Mouse (Mus musculus) thymus, adult 2 months (tissue): Measurements from ENCODE around the gene Tardbp.

ENCODE experiments used
- CTCF ChIP-seq: fragments of 200-500 bp; IDR thresholded peaks from 2 replicates; pipeline ENCODE4 v1.5.1; 2012; ENCODE audit warnings: mild to moderate bottlenecking, control low read depth, low read length, moderate library complexity, borderline replicate concordance; ENCODE audit not compliant: control insufficient read depth, poor library complexity, insufficient read depth; ENCODE audit errors: extremely low read depth
- POLR2A ChIP-seq: fragments of 200-500 bp; IDR thresholded peaks from 2 replicates; pipeline ENCODE4 v1.6.1; 2012; ENCODE audit warnings: mild to moderate bottlenecking, low read length, control low read depth, moderate library complexity; ENCODE audit not compliant: control insufficient read depth, poor library complexity, insufficient read depth; ENCODE audit errors: extremely low read depth

DNA sequence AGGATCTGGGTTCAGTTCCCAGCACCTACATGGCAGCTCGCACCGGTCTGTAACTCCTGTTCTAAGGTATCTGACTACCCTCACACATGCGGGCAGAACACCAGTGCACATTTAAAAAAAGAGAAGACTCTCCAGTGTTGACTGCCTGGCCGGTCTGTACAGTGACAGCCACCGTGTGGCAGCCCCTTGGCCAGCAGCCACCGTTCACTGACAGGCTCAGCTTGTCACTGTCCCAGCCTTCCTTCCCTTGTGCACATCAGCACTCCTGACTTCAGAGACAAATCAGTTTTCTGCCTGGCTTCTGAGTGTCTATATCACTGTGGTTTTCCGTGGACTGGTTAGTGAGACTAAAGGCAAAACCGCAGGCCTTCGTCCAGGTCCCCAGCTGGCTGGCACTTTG lies 38.0 kb downstream of the Tardbp start:
- TF ChIP-seq POLR2A (no peak), CTCF (no peak)
